Mouse (Mus musculus): ENCODE measurements around the gene Myo18a.

GRCm38 (mm10) chr11:77896820-77897805, 134.1 kb downstream of the Myo18a start:
- TF ChIP-seq CTCF (IDR thresholded peaks at IDR 0.05; ENCODE audit: low read depth) (no peak), EP300 (IDR thresholded peaks at IDR 0.05; ENCODE audit: low read depth) (no peak)

Measured in heart, postnatal 0 days (tissue).